Mouse (Mus musculus) embryonic fibroblast, embryonic 13.5 days (primary cell): ENCODE results near the gene Mpv17l2. TPM values are rescaled to one million over a fixed set of nuclear protein-coding genes. Genes with fewer than 3 reads are reported as not detected.

ENCODE experiments used
- H3K27ac ChIP-seq: 2 replicates; pipeline ENCODE4 v1.5.1; 2012; ENCODE audit warnings: low read length, control low read depth, inconsistent platforms; ENCODE audit not compliant: insufficient read depth
- H3K4me1 ChIP-seq: 2 replicates; pipeline ENCODE4 v1.6.1; 2011; ENCODE audit warnings: low read length; ENCODE audit not compliant: control insufficient read depth, insufficient read depth
- H3K4me3 ChIP-seq: 2 replicates; pipeline ENCODE4 v1.5.1; 2011; ENCODE audit warnings: mild to moderate bottlenecking, control low read depth, low read length; ENCODE audit not compliant: insufficient read depth
- CTCF ChIP-seq: IDR thresholded peaks from 2 replicates; pipeline ENCODE4 v1.5.1; 2011; ENCODE audit warnings: mild to moderate bottlenecking, control low read depth, low read length, moderate library complexity, borderline replicate concordance; ENCODE audit not compliant: insufficient read depth
- POLR2A ChIP-seq: IDR thresholded peaks from 2 replicates; pipeline ENCODE4 v1.6.1; 2011; ENCODE audit warnings: low read depth, mild to moderate bottlenecking, control low read depth, low read length, moderate library complexity
- polyA plus RNA-seq: library from polyadenylated mRNA; stranded (reverse); fragments of >200 nt; gene quantifications from 2 replicates; pipeline ENCODE4 v1.2.4, GENCODE M21; 2011; ENCODE audit warnings: low read depth; ENCODE audit not compliant: missing spikeins, insufficient read length

The Mpv17l2 gene
- polyA plus RNA-seq: 29.1 and 32.6 TPM in 2 replicates

DNA sequence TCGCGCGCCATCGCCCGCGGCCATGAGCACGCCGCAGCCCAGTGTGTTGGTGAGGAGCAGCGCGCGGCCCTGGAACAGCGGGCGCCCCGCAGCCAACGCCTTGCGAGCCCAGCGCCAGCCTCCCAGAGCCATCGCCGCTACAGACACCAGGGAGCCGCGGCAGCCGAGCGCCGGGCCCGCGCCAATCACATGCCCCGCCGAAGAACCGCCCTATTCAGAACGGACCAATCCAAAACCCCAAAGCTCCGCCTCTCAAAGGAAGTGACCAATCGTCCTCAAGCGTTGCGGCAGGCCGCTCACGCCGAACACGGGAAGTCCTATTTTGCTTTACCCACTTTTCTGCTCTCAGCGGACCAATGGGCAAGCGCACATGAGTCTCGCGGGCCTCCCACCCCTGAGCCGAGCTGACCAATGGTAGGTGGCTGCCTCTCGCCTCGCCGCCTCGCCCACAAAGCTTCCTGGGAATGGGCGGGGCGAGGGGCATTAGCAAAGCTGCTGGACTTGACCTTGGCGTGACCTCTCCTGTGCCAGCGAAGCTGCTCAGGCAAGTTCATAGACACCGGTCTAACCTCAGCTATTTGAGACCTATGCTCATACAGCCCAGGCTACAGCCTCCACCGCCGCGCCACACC is at the start of gene Mpv17l2:
Mpv17l2 (minus strand) TSS at position 172 of the 632 bp plus-strand sequence.
- peak; percentile 81 for TF ChIP-seq POLR2A
- TF ChIP-seq CTCF: no peak
- peak within 1 kb of the TSS; percentile 79 for H3K4me3 ChIP-seq
- peaks cover 3% of the 10 kb centered on the region; the same call in 1 of the 2 replicates for H3K4me1 ChIP-seq
- H3K27ac ChIP-seq: peak within 1 kb of the TSS; percentile 48; the same call in 1 of the 2 replicates

DNA sequence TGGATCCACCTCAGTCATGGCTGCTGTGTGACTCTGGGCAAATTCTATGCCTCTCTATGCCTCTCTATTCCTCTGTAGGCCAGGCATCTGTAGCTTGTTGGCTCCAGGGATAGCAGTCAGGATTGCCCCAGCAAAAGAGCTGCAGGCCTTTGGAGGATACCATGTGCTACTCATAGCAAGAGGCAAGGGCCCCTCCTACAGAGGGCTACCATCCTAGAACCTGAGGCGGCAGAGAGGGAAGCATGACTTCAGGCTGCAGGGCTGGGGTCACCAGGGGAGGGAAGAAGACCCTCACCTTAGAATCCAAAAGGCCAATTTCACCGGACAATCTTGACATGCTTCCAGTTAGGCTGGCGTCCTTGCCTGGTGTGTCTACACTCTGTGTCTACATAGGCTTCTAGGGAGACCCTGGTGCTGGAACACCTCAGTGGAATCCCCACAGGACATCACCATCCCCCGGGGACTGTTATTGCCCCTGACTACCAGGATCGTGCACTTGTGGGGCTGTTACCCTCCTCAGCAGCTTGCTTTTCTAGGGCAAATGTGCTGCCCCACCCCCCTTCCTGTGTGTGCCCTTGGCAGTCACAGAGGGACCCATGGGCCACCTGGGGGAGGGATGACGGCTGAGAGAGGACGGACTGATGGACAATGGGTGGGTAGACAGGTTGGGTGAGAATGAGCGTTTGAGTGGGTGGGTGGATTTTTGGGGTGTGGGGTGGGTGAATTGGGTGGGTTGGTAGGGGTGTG is 48.4 kb upstream of the Mpv17l2 start:
- Histone ChIP-seq H3K4me1 (peaks cover 4% of the 10 kb centered on the region; the same call in 1 of the 2 replicates), H3K4me3 (no peak overlapping the region), H3K27ac (no peak overlapping the region)
- TF ChIP-seq CTCF (no peak), POLR2A (no peak)

DNA sequence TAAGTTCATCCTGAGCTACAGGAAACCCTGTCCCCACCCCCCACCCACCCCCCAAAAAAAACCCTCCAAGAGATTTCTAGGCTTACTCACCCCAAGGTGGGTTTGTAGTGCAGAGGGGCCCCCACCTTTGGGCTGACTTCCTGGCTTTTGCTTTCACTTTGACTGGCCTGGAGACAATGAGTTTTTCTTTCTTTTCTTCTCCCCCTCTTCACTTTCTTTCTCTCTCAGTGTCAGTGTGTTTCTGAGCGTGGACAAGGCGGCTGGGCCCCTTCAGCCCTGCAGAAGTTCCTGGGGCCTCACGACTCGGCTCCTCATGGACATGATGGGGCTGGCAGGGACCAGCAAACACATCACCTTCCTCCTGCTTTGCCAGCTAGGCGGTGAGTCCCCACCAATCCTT is 47.5 kb upstream of the Mpv17l2 start, which contains the start of gene Il12rb1:
Il12rb1 (plus strand) TSS at position 211 of the 400 bp plus-strand sequence.
- no peak within 1 kb of the TSS for H3K27ac ChIP-seq
- TF ChIP-seq POLR2A: no peak
- no peak for TF ChIP-seq CTCF
- H3K4me1 ChIP-seq: peaks cover 4% of the 10 kb centered on the region; the same call in 1 of the 2 replicates
- H3K4me3 ChIP-seq: no peak within 1 kb of the TSS

DNA sequence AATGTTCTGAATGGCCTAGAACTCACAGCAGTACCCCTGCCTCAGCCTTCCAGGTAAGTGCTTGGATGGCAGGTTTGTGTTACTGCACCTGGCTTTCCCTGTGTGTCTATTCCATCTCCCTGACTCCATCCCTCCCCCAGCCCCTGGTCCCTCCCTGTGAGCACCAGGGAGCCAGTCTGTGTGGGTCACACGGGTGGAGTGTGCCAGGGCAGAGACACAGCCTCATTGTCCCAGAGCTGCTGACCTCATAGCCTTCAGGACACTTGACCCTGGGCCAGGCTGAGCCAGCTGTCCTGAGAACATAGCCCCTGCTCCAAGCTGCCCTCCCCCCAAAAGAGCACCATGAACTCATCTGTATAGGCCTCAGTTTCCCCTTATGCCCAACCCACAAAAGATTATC is 46.6 kb upstream of the Mpv17l2 start:
- Histone ChIP-seq H3K27ac (no peak overlapping the region), H3K4me3 (no peak overlapping the region), H3K4me1 (0 out of 2 replicates have a peak, but pooled peaks cover under 1% of the 10 kb centered on the region)
- TF ChIP-seq CTCF: no peak
- TF ChIP-seq POLR2A: no peak

DNA sequence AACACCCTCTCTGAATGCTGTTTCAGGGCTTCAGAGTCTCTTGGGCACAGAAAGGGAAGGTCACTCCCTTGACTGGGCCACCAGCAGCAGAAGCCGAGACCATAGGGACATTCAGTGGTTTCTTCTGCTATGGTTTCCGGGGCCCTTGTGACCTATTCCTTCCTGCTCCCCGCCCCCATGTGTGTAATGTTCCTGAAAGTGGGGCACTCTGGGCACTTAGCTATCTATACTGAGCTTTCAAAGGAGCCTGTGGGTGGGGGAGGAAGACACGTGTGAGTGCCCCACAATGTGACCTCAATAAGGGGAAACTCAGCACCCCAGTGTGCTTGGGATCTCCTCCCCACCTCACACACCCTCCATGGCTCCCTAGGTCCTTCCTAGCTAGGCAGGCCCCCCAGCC is 45.8 kb upstream of the Mpv17l2 start:
- no peak for TF ChIP-seq CTCF
- TF ChIP-seq POLR2A: no peak
- no peak overlapping the region for H3K4me3 ChIP-seq
- no peaks in the 10 kb centered on the region for H3K4me1 ChIP-seq
- H3K27ac ChIP-seq: no peak overlapping the region

DNA sequence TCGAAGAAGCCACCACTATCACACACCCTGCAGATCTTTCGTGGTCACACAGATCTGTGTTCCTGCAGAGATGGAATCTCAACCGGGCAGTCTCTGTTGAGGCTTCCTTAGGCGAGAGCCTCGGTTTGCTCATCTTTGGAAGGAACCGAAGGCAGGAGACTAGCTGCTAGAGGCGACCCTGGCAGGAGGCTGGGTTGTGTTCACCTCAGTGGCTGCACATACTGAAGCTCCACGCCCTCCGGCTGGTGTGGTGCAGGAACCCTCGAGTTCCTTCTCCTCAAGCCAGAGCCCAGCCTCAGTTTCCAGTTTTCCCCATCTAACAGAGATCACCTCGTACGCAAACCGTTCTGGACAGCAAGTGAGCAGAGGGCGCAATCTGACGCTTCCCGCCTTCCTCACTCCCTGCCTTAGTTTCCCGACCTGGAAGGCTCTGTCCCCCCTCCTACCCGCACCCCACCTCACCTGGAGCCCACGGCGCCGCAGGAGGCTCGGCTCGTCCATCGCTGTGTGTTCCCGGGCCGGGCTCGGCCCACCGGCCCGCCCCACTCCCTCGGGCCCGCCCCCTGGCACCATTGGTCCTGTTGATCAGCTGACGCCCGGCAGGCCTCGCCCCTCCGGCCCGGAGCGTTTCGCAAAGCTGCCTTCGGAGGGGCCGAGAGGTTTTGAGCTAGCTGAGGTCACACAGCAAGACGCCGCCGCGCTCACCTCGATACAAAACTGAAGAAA is 43.9 kb upstream of the Mpv17l2 start, which contains the start of gene Mast3:
Mast3 (minus strand) TSS at position 574 of the 726 bp plus-strand sequence.
- no peaks in the 10 kb centered on the region for H3K4me1 ChIP-seq
- no peak within 1 kb of the TSS for H3K27ac ChIP-seq
- TF ChIP-seq POLR2A (peak; percentile 64), CTCF (no peak)
- peak within 1 kb of the TSS; percentile 51 for H3K4me3 ChIP-seq

DNA sequence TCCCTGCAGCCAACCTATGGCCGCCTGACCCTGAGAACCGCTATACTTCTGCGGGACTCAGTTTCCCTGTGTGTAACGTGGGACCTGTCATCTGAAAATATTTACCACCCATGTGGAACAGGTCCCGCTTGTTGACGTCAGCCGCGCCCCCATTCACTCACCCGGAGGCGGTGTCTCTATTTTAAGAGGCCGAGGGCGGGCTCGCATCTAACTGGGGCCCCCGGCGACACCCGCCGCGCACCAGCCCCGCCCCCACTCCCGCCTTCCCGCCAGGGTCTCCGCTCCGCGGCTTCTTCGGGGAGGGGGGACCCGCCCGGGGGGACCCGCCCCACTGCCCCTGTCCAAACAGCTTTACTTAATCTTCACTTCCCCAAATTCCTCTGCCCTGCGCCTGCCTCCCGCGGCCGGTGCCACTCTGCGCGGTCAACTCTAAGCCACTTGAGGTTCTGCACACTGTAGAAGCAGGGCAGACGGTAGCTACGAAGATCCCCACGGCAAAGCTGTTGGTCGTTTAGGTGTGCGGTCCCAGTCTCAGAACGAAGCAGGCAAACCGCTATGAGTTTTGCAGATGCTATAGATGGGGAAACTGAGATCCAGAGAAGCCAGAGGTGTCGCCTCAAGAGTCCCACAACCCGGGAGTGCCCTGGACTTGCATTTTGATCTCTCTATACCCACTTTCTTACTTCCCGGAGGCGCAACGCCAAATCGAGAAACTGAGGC is 43.2 kb upstream of the Mpv17l2 start:
- TF ChIP-seq CTCF (no peak), POLR2A (no peak)
- H3K4me1 ChIP-seq: no peaks in the 10 kb centered on the region
- H3K4me3 ChIP-seq: peak overlapping the region; percentile 51
- no peak overlapping the region for H3K27ac ChIP-seq

DNA sequence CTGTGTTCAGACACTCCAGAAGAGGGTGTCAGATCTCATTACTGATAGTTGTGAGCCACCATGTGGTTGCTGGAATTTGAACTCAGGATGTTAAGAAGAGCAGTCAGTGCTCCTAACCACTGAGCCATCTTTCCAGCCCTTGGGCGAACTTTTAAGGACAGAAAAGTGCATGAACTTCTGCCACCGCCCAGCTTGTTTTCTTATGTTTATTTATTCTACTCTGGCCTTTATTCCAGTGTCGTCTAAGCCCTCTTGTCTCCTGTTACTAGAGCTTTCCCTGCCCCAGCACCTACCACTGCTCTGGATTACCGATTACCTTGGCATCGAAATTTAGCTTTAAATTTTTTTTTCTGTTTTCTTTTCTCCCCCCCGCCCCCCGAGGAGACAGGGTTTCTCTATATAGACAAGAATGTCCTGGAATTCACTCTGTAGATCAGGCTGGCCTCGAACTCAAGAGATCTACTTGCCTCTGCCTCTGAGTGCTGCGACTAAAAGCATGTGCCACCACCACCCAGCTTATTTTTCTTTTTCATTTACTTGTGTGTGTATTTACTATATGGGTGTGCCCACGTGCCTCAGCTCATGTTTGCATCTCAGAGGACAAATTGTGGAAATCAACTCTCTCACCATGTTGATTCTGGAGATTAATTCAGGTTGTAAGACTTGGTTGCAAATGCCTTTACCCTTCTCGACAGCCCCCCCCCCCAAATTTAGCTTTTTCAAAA is 42.2 kb upstream of the Mpv17l2 start:
- no peak overlapping the region for H3K27ac ChIP-seq
- TF ChIP-seq CTCF: no peak
- no peak for TF ChIP-seq POLR2A
- no peak overlapping the region for H3K4me3 ChIP-seq
- no peaks in the 10 kb centered on the region for H3K4me1 ChIP-seq
